Mouse (Mus musculus): ENCODE data around the gene Gm21312. TPM values are rescaled to one million over a fixed set of nuclear protein-coding genes. Genes with fewer than 3 reads are reported as not detected.
"Not testable (repeated sequence)": the region's sequence is repeated elsewhere in the genome, so short reads cannot be mapped to it uniquely, and the experiment has no call there.

The Gm21312 gene
- total RNA-seq (2021) = not detected
- long read RNA-seq, experiment 1 = 0 reads
- long read RNA-seq, experiment 2 = 0 reads

DNA sequence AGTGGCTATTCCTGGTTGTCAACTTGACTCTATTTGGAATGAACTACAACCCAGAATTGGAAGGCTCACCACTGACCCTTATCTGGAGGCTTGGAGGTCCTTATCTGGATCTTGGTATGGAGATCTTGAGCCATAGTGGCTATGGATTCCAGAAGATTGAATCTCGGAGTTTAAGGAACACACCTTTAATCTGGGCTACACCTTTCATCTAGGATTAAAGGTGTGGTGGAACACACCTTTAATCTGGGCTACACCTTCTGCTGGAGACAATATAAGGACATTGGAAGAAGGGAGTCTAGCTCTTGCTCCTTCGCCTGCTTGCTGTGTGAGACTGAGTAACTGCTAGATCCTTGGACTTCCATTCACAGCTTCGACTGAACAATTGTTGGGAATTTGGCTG, at the start of gene Gm21312:
Gene Gm21312 (plus strand): TSS at position 301 of the 400 bp plus-strand sequence.
- intact Hi-C loops (cut with DNase I); DNase-seq: not testable (repeated sequence)

GRCm38 (mm10) chr10:104142687-104143086, 34.1 kb upstream of the Gm21312 start, which contains the start of gene Gm21293:
Gene Gm21293 (plus strand): TSS chr10:104142987.
- intact Hi-C loops (cut with DNase I); DNase-seq: not testable (repeated sequence)

- intact Hi-C loops (cut with DNase I); DNase-seq: not testable (repeated sequence)
Observed at GRCm38 (mm10) chr10:104151197-104151596, 25.6 kb upstream of the Gm21312 start, which contains the start of gene Gm6763. Gene Gm6763 (plus strand): TSS chr10:104151497.

DNA sequence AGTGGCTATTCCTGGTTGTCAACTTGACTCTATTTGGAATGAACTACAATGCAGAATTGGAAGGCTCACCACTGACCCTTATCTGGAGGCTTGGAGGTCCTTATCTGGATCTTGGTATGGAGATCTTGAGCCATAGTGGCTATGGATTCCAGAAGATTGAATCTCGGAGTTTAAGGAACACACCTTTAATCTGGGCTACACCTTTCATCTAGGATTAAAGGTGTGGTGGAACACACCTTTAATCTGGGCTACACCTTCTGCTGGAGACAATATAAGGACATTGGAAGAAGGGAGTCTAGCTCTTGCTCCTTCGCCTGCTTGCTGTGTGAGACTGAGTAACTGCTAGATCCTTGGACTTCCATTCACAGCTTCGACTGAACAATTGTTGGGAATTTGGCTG, 17.1 kb upstream of the Gm21312 start, which contains the start of gene Gm8764:
Gene Gm8764 (plus strand): TSS at position 301 of the 400 bp plus-strand sequence.
- intact Hi-C loops (cut with DNase I); DNase-seq: not testable (repeated sequence)

DNA sequence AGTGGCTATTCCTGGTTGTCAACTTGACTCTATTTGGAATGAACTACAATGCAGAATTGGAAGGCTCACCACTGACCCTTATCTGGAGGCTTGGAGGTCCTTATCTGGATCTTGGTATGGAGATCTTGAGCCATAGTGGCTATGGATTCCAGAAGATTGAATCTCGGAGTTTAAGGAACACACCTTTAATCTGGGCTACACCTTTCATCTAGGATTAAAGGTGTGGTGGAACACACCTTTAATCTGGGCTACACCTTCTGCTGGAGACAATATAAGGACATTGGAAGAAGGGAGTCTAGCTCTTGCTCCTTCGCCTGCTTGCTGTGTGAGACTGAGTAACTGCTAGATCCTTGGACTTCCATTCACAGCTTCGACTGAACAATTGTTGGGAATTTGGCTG, 8.6 kb upstream of the Gm21312 start, which contains the start of gene Gm21304:
Gene Gm21304 (plus strand): TSS at position 301 of the 400 bp plus-strand sequence.
- intact Hi-C loops (cut with DNase I) = not testable (repeated sequence)

DNA sequence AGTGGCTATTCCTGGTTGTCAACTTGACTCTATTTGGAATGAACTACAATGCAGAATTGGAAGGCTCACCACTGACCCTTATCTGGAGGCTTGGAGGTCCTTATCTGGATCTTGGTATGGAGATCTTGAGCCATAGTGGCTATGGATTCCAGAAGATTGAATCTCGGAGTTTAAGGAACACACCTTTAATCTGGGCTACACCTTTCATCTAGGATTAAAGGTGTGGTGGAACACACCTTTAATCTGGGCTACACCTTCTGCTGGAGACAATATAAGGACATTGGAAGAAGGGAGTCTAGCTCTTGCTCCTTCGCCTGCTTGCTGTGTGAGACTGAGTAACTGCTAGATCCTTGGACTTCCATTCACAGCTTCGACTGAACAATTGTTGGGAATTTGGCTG, 8.4 kb downstream of the Gm21312 start, which contains the start of gene Gm20765:
Gene Gm20765 (plus strand): TSS at position 301 of the 400 bp plus-strand sequence.
- intact Hi-C loops (cut with DNase I); DNase-seq: not testable (repeated sequence)

More for the DNA sequence above, 8.6 kb upstream of the Gm21312 start, which contains the start of gene Gm21304:
- not testable (repeated sequence) for DNase-seq

DNA sequence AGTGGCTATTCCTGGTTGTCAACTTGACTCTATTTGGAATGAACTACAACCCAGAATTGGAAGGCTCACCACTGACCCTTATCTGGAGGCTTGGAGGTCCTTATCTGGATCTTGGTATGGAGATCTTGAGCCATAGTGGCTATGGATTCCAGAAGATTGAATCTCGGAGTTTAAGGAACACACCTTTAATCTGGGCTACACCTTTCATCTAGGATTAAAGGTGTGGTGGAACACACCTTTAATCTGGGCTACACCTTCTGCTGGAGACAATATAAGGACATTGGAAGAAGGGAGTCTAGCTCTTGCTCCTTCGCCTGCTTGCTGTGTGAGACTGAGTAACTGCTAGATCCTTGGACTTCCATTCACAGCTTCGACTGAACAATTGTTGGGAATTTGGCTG, 16.9 kb downstream of the Gm21312 start, which contains the start of gene Gm4340:
Gene Gm4340 (plus strand): TSS at position 301 of the 400 bp plus-strand sequence.
- DNase-seq; intact Hi-C loops (cut with DNase I): not testable (repeated sequence)

GRCm38 (mm10) chr10:104209655-104210054, 32.8 kb downstream of the Gm21312 start:
- no peak for DNase-seq
- intact Hi-C loops (cut with DNase I) = no loop called here

DNA sequence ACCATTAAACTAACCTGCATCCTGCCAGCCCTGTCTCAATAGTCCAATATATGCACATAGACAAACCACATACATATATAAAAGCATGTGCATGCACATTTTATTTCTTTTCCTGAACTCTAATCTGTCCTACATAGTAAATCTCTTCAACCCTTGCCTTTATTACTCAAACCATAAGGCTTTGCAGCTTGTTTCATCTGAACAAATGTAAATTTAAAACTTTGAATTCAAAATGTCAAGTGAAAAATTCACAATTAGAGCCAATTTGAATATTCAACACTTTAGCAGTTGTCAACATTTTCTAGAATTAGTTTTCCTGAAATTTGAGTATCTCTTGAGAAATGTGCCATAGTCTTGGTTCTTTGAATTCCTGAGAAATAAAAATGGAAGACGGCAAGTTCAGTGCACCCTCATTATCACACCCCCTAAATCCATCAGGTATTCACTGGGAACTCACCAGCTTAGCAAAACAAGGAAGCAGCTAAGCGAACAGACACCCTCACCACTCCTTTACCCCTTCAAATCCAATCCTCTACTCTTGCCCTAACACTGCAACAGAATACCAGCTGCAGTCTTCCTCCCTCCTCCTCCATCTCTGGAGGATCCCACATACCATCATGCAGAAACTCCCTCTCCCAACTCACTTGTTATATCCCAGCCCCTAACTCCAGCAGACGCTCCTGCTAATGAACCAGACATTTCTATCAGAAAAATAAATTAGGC, 33.6 kb downstream of the Gm21312 start:
- intact Hi-C loops (cut with DNase I) = no loop called here
- no peak for DNase-seq

GRCm38 (mm10) chr10:104214527-104214926, 37.7 kb downstream of the Gm21312 start:
- DNase-seq = no peak
- intact Hi-C loops (cut with DNase I) = no loop called here

GRCm38 (mm10) chr10:104220303-104221021, 43.6 kb downstream of the Gm21312 start:
- intact Hi-C loops (cut with DNase I) = no loop called here
- DNase-seq = no peak

Other genes starting within 250 kb of the Gm21312 start
- gene Gm21293, start 34.0 kb upstream of the Gm21312 start, total RNA-seq (2021) = not detected
- gene Gm6763, start 25.5 kb upstream of the Gm21312 start, total RNA-seq (2021) = not detected
- gene Gm8764, start 17.0 kb upstream of the Gm21312 start, total RNA-seq (2021) = not detected
- not detected for gene Gm21304, start 8.5 kb upstream of the Gm21312 start, total RNA-seq (2021)
- gene Gm20765, start 8.5 kb downstream of the Gm21312 start, total RNA-seq (2021) = not detected
- not detected for gene Gm4340, start 17.0 kb downstream of the Gm21312 start, total RNA-seq (2021)

All from heart, postnatal 14 days (tissue).